Mouse (Mus musculus) liver, adult (tissue): Measurements from ENCODE around the gene Robo4.

Experiments
- GATA4 ChIP-seq: IDR thresholded peaks from 2 replicates; pipeline ENCODE4 v1.6.1; 2014; ENCODE audit warnings: mild to moderate bottlenecking, low read length; ENCODE audit not compliant: insufficient replicate concordance

The Robo4 gene

GRCm38 (mm10) chr9:37459665-37460042, 58.0 kb downstream of the Robo4 start:
- no peak for TF ChIP-seq GATA4

- no peak for TF ChIP-seq GATA4
Observed at GRCm38 (mm10) chr9:37460043-37460960, 58.6 kb downstream of the Robo4 start.

- TF ChIP-seq GATA4: no peak
Observed at GRCm38 (mm10) chr9:37460961-37461340, 59.3 kb downstream of the Robo4 start.

DNA sequence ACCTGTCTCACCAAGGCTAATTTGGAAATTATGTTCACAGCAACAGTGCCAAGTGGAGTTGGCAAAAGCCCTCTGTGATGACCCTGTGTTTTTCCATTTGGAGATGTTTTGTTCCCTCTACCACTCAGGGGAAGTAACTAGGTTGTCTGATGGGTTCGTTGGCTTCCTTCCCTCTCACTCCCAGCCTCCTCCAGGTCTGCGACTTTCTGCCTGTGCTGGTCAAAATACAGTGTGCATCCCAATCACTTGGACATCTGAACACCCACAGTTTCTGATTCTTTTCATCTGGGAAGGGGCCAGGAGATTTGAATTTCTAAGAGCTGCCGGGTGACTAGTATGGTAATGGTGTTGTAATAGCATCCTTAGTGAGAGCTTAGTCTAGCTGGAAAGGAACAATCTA, 59.9 kb downstream of the Robo4 start:
- TF ChIP-seq GATA4: no peak

- no peak for TF ChIP-seq GATA4
Observed at GRCm38 (mm10) chr9:37462764-37463163, 61.1 kb downstream of the Robo4 start.
